Mouse (Mus musculus) bone marrow macrophage, adult 2 months (primary cell): ENCODE measurements at regions not wholly inside any gene's neighbourhood (a gene's known extent, or its start where the extent isn't known, plus 50 kb on each side); places are given as distances from the start of the nearest gene placed in this dataset.

ENCODE experiments used
- CTCF ChIP-seq: IDR thresholded peaks from 2 replicates; pipeline ENCODE4 v1.5.1; 2012; ENCODE audit warnings: low read depth, mild to moderate bottlenecking, low read length, moderate library complexity
- POLR2A ChIP-seq: IDR thresholded peaks from 2 replicates; pipeline ENCODE4 v1.6.1; 2012; ENCODE audit warnings: mild to moderate bottlenecking, low read depth, low read length, borderline replicate concordance

GRCm38 (mm10) chr12:106182923-106183322 lies 172.9 kb downstream of the Vrk1 start:
- TF ChIP-seq POLR2A = no peak
- TF ChIP-seq CTCF = no peak
